Mouse (Mus musculus) heart, postnatal 0 days (tissue): ENCODE data around the gene Adora2a. TPM values are rescaled to one million over a fixed set of nuclear protein-coding genes. Genes with fewer than 3 reads are reported as not detected.
A peak's percentile ranks its signal among the peaks of the same experiment; 100 is the strongest.
"Not testable (repeated sequence)": the region's sequence is repeated elsewhere in the genome, so short reads cannot be mapped to it uniquely, and the experiment has no call there.

ENCODE experiments used
- ATAC-seq: fragments of 200-750 bp; cut with Nextera tagmentation; 2 replicates; pipeline ENCODE4 v1.8.0; 2017; ENCODE audit warnings: low read depth, moderate number of reproducible peaks, moderate library complexity; ENCODE audit not compliant: insufficient read depth
- DNase-seq: peaks from one replicate; pipeline ENCODE4 v3.0.0-alpha.2; 2016; ENCODE audit warnings: low spot score
- H3K27ac ChIP-seq: fragments of 300-500 bp; sonication (generic); 2 replicates; pipeline ENCODE4 v1.5.1; 2014; ENCODE audit warnings: low read depth, mild to moderate bottlenecking
- H3K27me3 ChIP-seq: fragments of 300-500 bp; sonication (generic); 2 replicates; pipeline ENCODE4 v1.6.1; 2014; ENCODE audit warnings: low read length, mixed read lengths; ENCODE audit not compliant: control insufficient read depth, insufficient read depth
- H3K36me3 ChIP-seq: fragments of 300-500 bp; sonication (generic); replicated peaks from 2 replicates; pipeline ENCODE4 v1.6.1; 2014; ENCODE audit warnings: low read length, mixed read lengths; ENCODE audit not compliant: control insufficient read depth, insufficient read depth
- H3K4me1 ChIP-seq: fragments of 300-500 bp; sonication (generic); 2 replicates; pipeline ENCODE4 v1.6.1; 2014; ENCODE audit warnings: antibody characterized with exemption; ENCODE audit not compliant: control insufficient read depth, insufficient read depth
- H3K4me2 ChIP-seq: fragments of 300-500 bp; sonication (generic); 2 replicates; pipeline ENCODE4 v1.6.1; 2014; ENCODE audit warnings: low read depth, mild to moderate bottlenecking, low read length, moderate library complexity
- H3K4me3 ChIP-seq: fragments of 300-500 bp; sonication (generic); 2 replicates; pipeline ENCODE4 v1.5.1; 2014; ENCODE audit warnings: low read depth, low read length
- H3K9ac ChIP-seq: fragments of 300-500 bp; sonication (generic); replicated peaks from 2 replicates; pipeline ENCODE4 v1.6.1; 2014; ENCODE audit warnings: low read depth, low read length, mixed read lengths
- H3K9me3 ChIP-seq: fragments of 300-500 bp; sonication (generic); replicated peaks from 2 replicates; pipeline ENCODE4 v1.6.1; 2016; ENCODE audit warnings: low read length; ENCODE audit not compliant: control insufficient read depth
- CTCF ChIP-seq: IDR thresholded peaks from 2 replicates; pipeline ENCODE4 v1.5.1; 2016; ENCODE audit warnings: antibody characterized with exemption, control low read depth, low read depth
- EP300 ChIP-seq: IDR thresholded peaks from 2 replicates; pipeline ENCODE4 v1.6.1; 2016; ENCODE audit warnings: antibody characterized with exemption, low read depth
- WGBS: fragments of 180-500 bp; shearing (Covaris S2); extraction: QIAGEN DNeasy Blood & Tissue Kit; methylation state at CpG from one replicate; pipeline ENCODE4 v1.1.7; 2014; 5-methylcytosine and 5-hydroxymethylcytosine counted together
- polyA plus RNA-seq: library from polyadenylated mRNA; unstranded; fragments of >200 nt; fragmentation: Nextera tagmentation; extraction: Ambion mirVana; gene quantifications from 2 replicates; pipeline ENCODE4 v1.2.1, GENCODE M21; 2015
- total RNA-seq: library from RNA; depleted of rRNA; stranded (reverse); fragments of >200 nt; gene quantifications from 2 replicates; pipeline ENCODE4 v1.2.3, GENCODE M21; 2014; ENCODE audit warnings: low replicate concordance; rRNA removed

The Adora2a gene
- total and polyA plus RNA-seq, 2 experiments from 2014 or later: 3.6 to 51.3 TPM

DNA sequence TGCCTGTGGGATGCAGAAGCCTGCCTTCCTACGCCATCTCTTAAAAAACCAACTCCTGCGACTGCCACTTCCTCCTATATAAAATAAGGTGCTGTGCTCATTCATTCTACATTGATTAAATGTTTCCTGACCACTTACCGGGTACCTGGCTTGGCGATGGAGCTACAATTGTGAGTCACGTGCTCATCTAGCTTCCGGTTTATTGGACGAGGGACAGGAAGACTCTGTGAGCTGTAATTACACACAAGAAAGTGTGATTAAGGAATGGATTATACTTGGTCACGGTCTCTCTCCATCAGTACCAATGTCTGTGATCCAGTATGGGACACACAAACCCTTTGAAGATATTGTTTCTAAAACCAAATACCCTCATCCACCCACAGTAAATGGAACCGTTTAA lies 48.1 kb downstream of the Adora2a start:
- Histone ChIP-seq H3K4me3 (no peak overlapping the region), H3K4me2 (peak overlapping the region; percentile 42; the same call in 1 of the 2 replicates), H3K27ac (peak overlapping the region; percentile 82), H3K4me1 (peaks cover 15% of the 10 kb centered on the region), H3K36me3 (no peaks in the 10 kb centered on the region), H3K9ac (no peak overlapping the region), H3K27me3 (no peaks in the 10 kb centered on the region), H3K9me3 (no peaks in the 10 kb centered on the region)
- 56% methylated on average over 9 of the region's 9 CpGs for WGBS
- ATAC-seq (0 out of 2 replicates have a peak, but pooled peaks have one; percentile 12), DNase-seq (no peak)
- TF ChIP-seq CTCF (no peak), EP300 (no peak)

DNA sequence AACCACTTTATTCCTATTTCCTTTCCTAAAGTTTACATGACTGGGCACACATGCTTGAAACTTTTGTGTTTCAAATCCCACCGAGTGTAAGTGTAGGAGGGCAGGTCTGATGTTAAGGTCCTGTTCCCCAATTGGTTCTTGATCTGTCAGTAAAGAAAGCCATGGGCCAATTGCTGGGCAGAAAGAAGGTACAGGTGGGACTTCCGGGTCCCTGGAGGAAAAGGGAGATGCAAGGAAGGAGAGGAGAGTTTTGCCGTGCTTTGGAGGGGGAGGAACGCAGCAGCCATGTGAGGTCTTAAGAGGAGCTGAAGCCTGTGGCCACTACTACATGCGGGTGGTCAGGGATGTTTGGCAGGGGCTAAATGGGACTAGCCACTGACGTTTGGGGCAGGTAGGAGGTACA lies 48.6 kb downstream of the Adora2a start:
- DNase-seq: no peak
- ATAC-seq: no peak
- 56% methylated on average over 6 of the region's 6 CpGs for WGBS
- H3K9me3 ChIP-seq: no peaks in the 10 kb centered on the region
- peak overlapping the region; percentile 25 for H3K4me3 ChIP-seq
- TF ChIP-seq CTCF: no peak
- no peak for TF ChIP-seq EP300
- no peak overlapping the region; the same call in 1 of the 2 replicates for H3K27ac ChIP-seq
- H3K36me3 ChIP-seq: no peaks in the 10 kb centered on the region
- H3K4me1 ChIP-seq: peaks cover 15% of the 10 kb centered on the region
- peak overlapping the region; percentile 42 for H3K4me2 ChIP-seq
- no peak overlapping the region for H3K9ac ChIP-seq
- H3K27me3 ChIP-seq: no peaks in the 10 kb centered on the region

DNA sequence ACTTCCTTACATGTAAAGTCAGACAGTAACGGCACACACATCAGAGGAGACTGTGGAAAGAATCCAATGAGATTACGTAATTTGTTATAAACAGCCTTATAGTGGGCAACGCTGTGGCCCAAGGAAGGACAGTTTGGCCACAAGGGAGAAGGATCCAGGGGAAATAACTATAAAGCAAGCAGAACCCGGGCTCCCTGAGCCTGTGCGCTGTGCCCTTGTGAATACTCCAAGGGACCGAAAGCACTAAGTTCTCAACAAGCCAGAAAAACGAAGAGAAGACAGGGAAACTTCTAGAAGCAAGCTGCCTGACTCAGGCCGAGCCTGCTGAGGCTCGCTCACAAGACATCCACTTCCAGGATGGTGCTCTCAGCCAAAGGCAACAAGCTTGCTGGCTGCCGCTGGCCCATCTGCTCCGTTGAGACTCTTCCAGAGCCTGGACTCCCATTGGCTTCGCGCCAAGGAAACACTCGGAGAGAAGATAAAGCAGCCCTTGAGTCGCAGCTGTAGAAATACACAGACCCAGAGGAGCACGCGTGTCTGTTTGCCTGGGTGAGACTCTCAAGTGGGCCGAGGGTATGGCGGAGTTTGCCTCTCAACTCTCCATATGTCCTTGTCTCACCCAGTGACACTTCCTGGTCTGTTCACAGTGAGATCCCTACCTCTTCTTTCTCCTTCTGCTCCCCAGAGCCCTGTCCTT lies 57.1 kb downstream of the Adora2a start:
- ATAC-seq: peak; percentile 77
- not testable (repeated sequence) for H3K4me3 ChIP-seq
- 28% methylated on average over 12 of the region's 19 CpGs for WGBS

DNA sequence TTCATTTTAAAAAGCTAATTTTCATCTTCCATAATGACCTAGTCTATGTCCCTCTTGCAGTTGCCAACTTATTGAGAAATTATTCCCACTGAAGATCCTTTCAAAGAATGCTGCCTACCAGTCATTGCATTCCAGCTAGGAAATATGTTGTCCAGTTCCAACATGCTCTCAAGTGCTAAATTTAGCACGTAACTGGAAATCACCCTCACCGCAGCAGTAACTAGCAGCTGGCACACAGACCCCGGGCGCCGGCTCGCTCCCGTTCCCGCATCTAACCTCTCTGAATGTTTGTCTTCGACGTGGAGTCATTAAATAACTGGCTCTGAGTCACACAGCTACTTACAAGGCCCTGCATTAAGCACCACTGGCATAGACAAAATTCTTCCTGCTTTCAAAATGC lies 62.0 kb downstream of the Adora2a start:
- no peaks in the 10 kb centered on the region for H3K36me3 ChIP-seq
- H3K27ac ChIP-seq: peak overlapping the region; percentile 66
- 28% methylated on average over 10 of the region's 10 CpGs for WGBS
- no peak for TF ChIP-seq CTCF
- no peak for TF ChIP-seq EP300
- H3K27me3 ChIP-seq: no peaks in the 10 kb centered on the region
- H3K4me1 ChIP-seq: no peaks in the 10 kb centered on the region
- H3K9me3 ChIP-seq: peaks cover 3% of the 10 kb centered on the region; the same call in 1 of the 2 replicates
- H3K9ac ChIP-seq: no peak overlapping the region
- H3K4me3 ChIP-seq: no peak overlapping the region
- ATAC-seq: peak; percentile 79
- peak; percentile 72 for DNase-seq
- no peak overlapping the region; the same call in 1 of the 2 replicates for H3K4me2 ChIP-seq

More for the DNA sequence above, 57.1 kb downstream of the Adora2a start:
- H3K4me2 ChIP-seq, H3K9ac ChIP-seq, H3K27me3 ChIP-seq, H3K36me3 ChIP-seq, H3K4me1 ChIP-seq, H3K9me3 ChIP-seq: not testable (repeated sequence)
- peak overlapping the region; percentile 76 for H3K27ac ChIP-seq
- DNase-seq: peak; percentile 54

Other genes with a start within 250 kb of the Adora2a start
- gene Specc1l, start 104.8 kb upstream of the Adora2a start, total RNA-seq: 23.4 and 28.5 TPM in 2 replicates
- 11.4 and 13.3 TPM in 2 replicates for gene Specc1l, start 104.8 kb upstream of the Adora2a start, polyA plus RNA-seq
- 0.66 TPM in 1 of 2 replicates, not detected in the other for gene Upb1, start 84.2 kb downstream of the Adora2a start, total RNA-seq
- 0.86 and 1.1 TPM in 2 replicates for gene Upb1, start 84.2 kb downstream of the Adora2a start, polyA plus RNA-seq
- 10.8 and 10.9 TPM in 2 replicates for gene Snrpd3, start 200.7 kb downstream of the Adora2a start, total RNA-seq
- 65.4 and 68.5 TPM in 2 replicates for gene Snrpd3, start 200.7 kb downstream of the Adora2a start, polyA plus RNA-seq
- 113 and 117 TPM in 2 replicates for gene Gucd1, start 201.1 kb downstream of the Adora2a start, total RNA-seq
- gene Gucd1, start 201.1 kb downstream of the Adora2a start, polyA plus RNA-seq: 25.4 and 28.0 TPM in 2 replicates
- 0.23 and 2.9 TPM in 2 replicates for gene Lrrc75b, start 243.5 kb downstream of the Adora2a start, total RNA-seq
- gene Lrrc75b, start 243.5 kb downstream of the Adora2a start, polyA plus RNA-seq: 0.81 and 0.83 TPM in 2 replicates
- gene Ggt1, start 244.7 kb downstream of the Adora2a start, total RNA-seq: 0.81 TPM in 1 of 2 replicates, not detected in the other
- gene Ggt1, start 244.7 kb downstream of the Adora2a start, polyA plus RNA-seq: 0.29 and 0.37 TPM in 2 replicates